Mouse (Mus musculus): ENCODE measurements at regions not wholly inside any gene's neighbourhood (a gene's known extent, or its start where the extent isn't known, plus 50 kb on each side); places are given as distances from the start of the nearest gene placed in this dataset.
"Not testable (repeated sequence)": the region's sequence is repeated elsewhere in the genome, so short reads cannot be mapped to it uniquely, and the experiment has no call there.

- DNase-seq (ENCODE audit: low spot score in 2 of 2), result no peak
These were observed 85.0 kb downstream of the Glrx3 start for GRCm38 (mm10) chr7:137522450-137522849.

- DNase-seq (ENCODE audit: low spot score in 2 of 2), result no peak
These were observed 96.1 kb downstream of the Glrx3 start for GRCm38 (mm10) chr7:137533476-137533875.

- peak; percentile 6 to 47 for DNase-seq (ENCODE audit: low spot score in 2 of 2)
These were observed 112.6 kb downstream of the Glrx3 start for GRCm38 (mm10) chr7:137549991-137550390.

GRCm38 (mm10) chr7:137552551-137553198 is 115.3 kb downstream of the Glrx3 start:
- no peak for DNase-seq (ENCODE audit: low spot score in 2 of 2)

- no peak for DNase-seq (ENCODE audit: low spot score in 2 of 2)
These were observed 118.1 kb downstream of the Glrx3 start for GRCm38 (mm10) chr7:137555481-137555880.

- DNase-seq (ENCODE audit: low spot score in 2 of 2), result no peak
These were observed 120.0 kb downstream of the Glrx3 start for GRCm38 (mm10) chr7:137557439-137557838.

- DNase-seq (ENCODE audit: low spot score in 2 of 2), result peak; percentile 14 to 67
These were observed 121.5 kb downstream of the Glrx3 start for GRCm38 (mm10) chr7:137558871-137559270.

GRCm38 (mm10) chr7:137570199-137570598 is 132.8 kb downstream of the Glrx3 start:
- no peak for DNase-seq (ENCODE audit: low spot score in 2 of 2)

GRCm38 (mm10) chr7:137575491-137575890 is 138.1 kb downstream of the Glrx3 start:
- no peak for DNase-seq (ENCODE audit: low spot score in 2 of 2)

GRCm38 (mm10) chr7:137576251-137576650 is 138.8 kb downstream of the Glrx3 start:
- DNase-seq (ENCODE audit: low spot score in 2 of 2), result no peak

- DNase-seq (ENCODE audit: low spot score in 2 of 2), result no peak
These were observed 146.1 kb downstream of the Glrx3 start for GRCm38 (mm10) chr7:137583556-137583955.

GRCm38 (mm10) chr7:137584916-137585315 is 147.5 kb downstream of the Glrx3 start:
- DNase-seq (ENCODE audit: low spot score in 2 of 2), result not testable (repeated sequence)

- DNase-seq (ENCODE audit: low spot score in 2 of 2), result no peak
These were observed 156.2 kb downstream of the Glrx3 start for GRCm38 (mm10) chr7:137593570-137593969.

- DNase-seq (ENCODE audit: low spot score in 2 of 2), result no peak
These were observed 158.2 kb downstream of the Glrx3 start for GRCm38 (mm10) chr7:137595567-137595966.

GRCm38 (mm10) chr7:137596161-137596560 is 158.7 kb downstream of the Glrx3 start:
- no peak for DNase-seq (ENCODE audit: low spot score in 2 of 2)

- DNase-seq (ENCODE audit: low spot score in 2 of 2), result peak; percentile 15 to 82
These were observed 165.6 kb downstream of the Glrx3 start for GRCm38 (mm10) chr7:137603039-137603438.

GRCm38 (mm10) chr7:137609752-137610151 is 172.3 kb downstream of the Glrx3 start:
- no peak for DNase-seq (ENCODE audit: low spot score in 2 of 2)

GRCm38 (mm10) chr7:137611363-137611762 is 173.9 kb downstream of the Glrx3 start:
- no peak for DNase-seq (ENCODE audit: low spot score in 2 of 2)

- DNase-seq (ENCODE audit: low spot score in 2 of 2), result no peak
These were observed 174.6 kb downstream of the Glrx3 start for GRCm38 (mm10) chr7:137611891-137612522.

- no peak for DNase-seq (ENCODE audit: low spot score in 2 of 2)
These were observed 181.2 kb downstream of the Glrx3 start for GRCm38 (mm10) chr7:137618406-137619133.

GRCm38 (mm10) chr7:137619286-137619789 is 181.9 kb downstream of the Glrx3 start:
- no peak for DNase-seq (ENCODE audit: low spot score in 2 of 2)

- no peak for DNase-seq (ENCODE audit: low spot score in 2 of 2)
These were observed 190.9 kb downstream of the Glrx3 start for GRCm38 (mm10) chr7:137628266-137628665.

GRCm38 (mm10) chr7:137629540-137629939 is 192.1 kb downstream of the Glrx3 start:
- DNase-seq (ENCODE audit: low spot score in 2 of 2), result peak in 1 of 2 experiments; percentile 65

All from left cerebral cortex, adult 9 months (tissue).